Mouse (Mus musculus): ENCODE results near the gene Tnrc18. TPM values are rescaled to one million over a fixed set of nuclear protein-coding genes. Genes with fewer than 3 reads are reported as not detected.

Tnrc18 gene
- polyA plus RNA-seq, 1 experiment from 2014 or later = 47.4 TPM

GRCm38 (mm10) chr5:142723520-142724133 lies 93.8 kb downstream of the Tnrc18 start:
- H3K27me3 ChIP-seq (ENCODE audit: control insufficient read depth, insufficient read depth, low read length) = no peaks in the 10 kb centered on the region
- no peaks in the 10 kb centered on the region for H3K9me3 ChIP-seq (ENCODE audit: control insufficient read depth, low read length)
- H3K27ac ChIP-seq (replicated peaks; ENCODE audit: low read depth, low read length) = 0 out of 2 replicates have a peak overlapping the region, but pooled peaks have one; percentile 20
- H3K9ac ChIP-seq (replicated peaks; ENCODE audit: low read length) = no peak overlapping the region
- no peaks in the 10 kb centered on the region for H3K4me1 ChIP-seq (ENCODE audit: control insufficient read depth, insufficient read depth, low read length)
- peak; percentile 87 for DNase-seq
- no peak overlapping the region for H3K4me3 ChIP-seq (replicated peaks; ENCODE audit: low read depth, low read length)
- 23% methylated on average over 7 of the region's 7 CpGs for WGBS
- H3K4me2 ChIP-seq (ENCODE audit: low read length) = no peak overlapping the region
- peak; percentile 67 for ATAC-seq (ENCODE audit: low FRiP score, low TSS enrichment)
- peaks cover 67% of the 10 kb centered on the region for H3K36me3 ChIP-seq (ENCODE audit: control insufficient read depth, insufficient read depth, low read length)

GRCm38 (mm10) chr5:142719897-142720296 lies 97.6 kb downstream of the Tnrc18 start:
- peaks cover 50% of the 10 kb centered on the region for H3K36me3 ChIP-seq (ENCODE audit: control insufficient read depth, insufficient read depth, low read length)
- no peak for ATAC-seq (ENCODE audit: low FRiP score, low TSS enrichment)

GRCm38 (mm10) chr5:142718486-142718885 lies 99.0 kb downstream of the Tnrc18 start:
- Histone ChIP-seq H3K9me3 (ENCODE audit: control insufficient read depth, low read length) (no peaks in the 10 kb centered on the region), H3K4me1 (ENCODE audit: control insufficient read depth, insufficient read depth, low read length) (no peaks in the 10 kb centered on the region), H3K4me3 (replicated peaks; ENCODE audit: low read depth, low read length) (no peak overlapping the region), H3K9ac (replicated peaks; ENCODE audit: low read length) (no peak overlapping the region), H3K4me2 (ENCODE audit: low read length) (no peak overlapping the region), H3K27ac (replicated peaks; ENCODE audit: low read depth, low read length) (no peak overlapping the region), H3K36me3 (ENCODE audit: control insufficient read depth, insufficient read depth, low read length) (peaks cover 64% of the 10 kb centered on the region), H3K27me3 (ENCODE audit: control insufficient read depth, insufficient read depth, low read length) (no peaks in the 10 kb centered on the region)
- no peak for ATAC-seq (ENCODE audit: low FRiP score, low TSS enrichment)
- DNase-seq = no peak
- 74% methylated on average over 25 of the region's 25 CpGs for WGBS

More at GRCm38 (mm10) chr5:142719897-142720296, 97.6 kb downstream of the Tnrc18 start:
- H3K4me2 ChIP-seq (ENCODE audit: low read length) = no peak overlapping the region
- H3K27me3 ChIP-seq (ENCODE audit: control insufficient read depth, insufficient read depth, low read length) = no peaks in the 10 kb centered on the region
- no peak for DNase-seq
- H3K9ac ChIP-seq (replicated peaks; ENCODE audit: low read length) = no peak overlapping the region
- no peak overlapping the region for H3K27ac ChIP-seq (replicated peaks; ENCODE audit: low read depth, low read length)
- no peaks in the 10 kb centered on the region for H3K9me3 ChIP-seq (ENCODE audit: control insufficient read depth, low read length)
- no peak overlapping the region for H3K4me3 ChIP-seq (replicated peaks; ENCODE audit: low read depth, low read length)
- WGBS = 92% methylated on average over 13 of the region's 13 CpGs
- H3K4me1 ChIP-seq (ENCODE audit: control insufficient read depth, insufficient read depth, low read length) = no peaks in the 10 kb centered on the region

- peak; percentile 89 for DNase-seq
- Histone ChIP-seq H3K27me3 (ENCODE audit: control insufficient read depth, insufficient read depth, low read length) (no peaks in the 10 kb centered on the region), H3K9ac (replicated peaks; ENCODE audit: low read length) (no peak overlapping the region), H3K27ac (replicated peaks; ENCODE audit: low read depth, low read length) (no peak overlapping the region), H3K4me1 (ENCODE audit: control insufficient read depth, insufficient read depth, low read length) (no peaks in the 10 kb centered on the region), H3K4me3 (replicated peaks; ENCODE audit: low read depth, low read length) (no peak overlapping the region), H3K9me3 (ENCODE audit: control insufficient read depth, low read length) (no peaks in the 10 kb centered on the region), H3K4me2 (ENCODE audit: low read length) (no peak overlapping the region), H3K36me3 (ENCODE audit: control insufficient read depth, insufficient read depth, low read length) (peaks cover 65% of the 10 kb centered on the region)
- WGBS = 28% methylated on average over 4 of the region's 4 CpGs
- ATAC-seq (ENCODE audit: low FRiP score, low TSS enrichment) = no peak
Measured at GRCm38 (mm10) chr5:142718037-142718436, 99.4 kb downstream of the Tnrc18 start.

GRCm38 (mm10) chr5:142716056-142716455 lies 101.4 kb downstream of the Tnrc18 start:
- no peak overlapping the region for H3K27ac ChIP-seq (replicated peaks; ENCODE audit: low read depth, low read length)
- no peak overlapping the region for H3K9ac ChIP-seq (replicated peaks; ENCODE audit: low read length)
- H3K36me3 ChIP-seq (ENCODE audit: control insufficient read depth, insufficient read depth, low read length) = peaks cover 65% of the 10 kb centered on the region
- DNase-seq (no peak), ATAC-seq (ENCODE audit: low FRiP score, low TSS enrichment) (no peak)
- H3K9me3 ChIP-seq (ENCODE audit: control insufficient read depth, low read length) = no peaks in the 10 kb centered on the region
- H3K27me3 ChIP-seq (ENCODE audit: control insufficient read depth, insufficient read depth, low read length) = no peaks in the 10 kb centered on the region
- no peaks in the 10 kb centered on the region for H3K4me1 ChIP-seq (ENCODE audit: control insufficient read depth, insufficient read depth, low read length)
- no peak overlapping the region for H3K4me3 ChIP-seq (replicated peaks; ENCODE audit: low read depth, low read length)
- WGBS = 85% methylated on average over 6 of the region's 6 CpGs
- no peak overlapping the region for H3K4me2 ChIP-seq (ENCODE audit: low read length)

GRCm38 (mm10) chr5:142715059-142715458 lies 102.4 kb downstream of the Tnrc18 start:
- WGBS = 87% methylated on average over 9 of the region's 9 CpGs
- ATAC-seq (ENCODE audit: low FRiP score, low TSS enrichment) = no peak
- Histone ChIP-seq H3K9ac (replicated peaks; ENCODE audit: low read length) (no peak overlapping the region), H3K4me2 (ENCODE audit: low read length) (no peak overlapping the region), H3K9me3 (ENCODE audit: control insufficient read depth, low read length) (no peaks in the 10 kb centered on the region), H3K27me3 (ENCODE audit: control insufficient read depth, insufficient read depth, low read length) (no peaks in the 10 kb centered on the region), H3K36me3 (ENCODE audit: control insufficient read depth, insufficient read depth, low read length) (peaks cover 70% of the 10 kb centered on the region), H3K27ac (replicated peaks; ENCODE audit: low read depth, low read length) (no peak overlapping the region), H3K4me3 (replicated peaks; ENCODE audit: low read depth, low read length) (no peak overlapping the region), H3K4me1 (ENCODE audit: control insufficient read depth, insufficient read depth, low read length) (no peaks in the 10 kb centered on the region)
- no peak for DNase-seq

- WGBS = 93% methylated on average over 10 of the region's 10 CpGs
- no peaks in the 10 kb centered on the region for H3K27me3 ChIP-seq (ENCODE audit: control insufficient read depth, insufficient read depth, low read length)
- ATAC-seq (ENCODE audit: low FRiP score, low TSS enrichment) (no peak), DNase-seq (no peak)
- H3K36me3 ChIP-seq (ENCODE audit: control insufficient read depth, insufficient read depth, low read length) = peaks cover 72% of the 10 kb centered on the region
- no peak overlapping the region for H3K4me2 ChIP-seq (ENCODE audit: low read length)
- H3K9me3 ChIP-seq (ENCODE audit: control insufficient read depth, low read length) = no peaks in the 10 kb centered on the region
- H3K4me1 ChIP-seq (ENCODE audit: control insufficient read depth, insufficient read depth, low read length) = no peaks in the 10 kb centered on the region
- no peak overlapping the region for H3K4me3 ChIP-seq (replicated peaks; ENCODE audit: low read depth, low read length)
- H3K27ac ChIP-seq (replicated peaks; ENCODE audit: low read depth, low read length) = no peak overlapping the region
- no peak overlapping the region for H3K9ac ChIP-seq (replicated peaks; ENCODE audit: low read length)
Measured at GRCm38 (mm10) chr5:142713966-142714365, 103.5 kb downstream of the Tnrc18 start.

GRCm38 (mm10) chr5:142712373-142712772 lies 105.1 kb downstream of the Tnrc18 start:
- no peak for ATAC-seq (ENCODE audit: low FRiP score, low TSS enrichment)
- 88% methylated on average over 5 of the region's 5 CpGs for WGBS

GRCm38 (mm10) chr5:142709436-142709835 lies 108.0 kb downstream of the Tnrc18 start:
- H3K9me3 ChIP-seq (ENCODE audit: control insufficient read depth, low read length) = no peaks in the 10 kb centered on the region
- no peaks in the 10 kb centered on the region for H3K27me3 ChIP-seq (ENCODE audit: control insufficient read depth, insufficient read depth, low read length)
- DNase-seq = no peak
- no peak overlapping the region for H3K4me2 ChIP-seq (ENCODE audit: low read length)
- no peak overlapping the region for H3K27ac ChIP-seq (replicated peaks; ENCODE audit: low read depth, low read length)
- no peak overlapping the region for H3K9ac ChIP-seq (replicated peaks; ENCODE audit: low read length)
- WGBS = 87% methylated on average over 7 of the region's 7 CpGs
- no peak overlapping the region for H3K4me3 ChIP-seq (replicated peaks; ENCODE audit: low read depth, low read length)
- H3K4me1 ChIP-seq (ENCODE audit: control insufficient read depth, insufficient read depth, low read length) = no peaks in the 10 kb centered on the region
- H3K36me3 ChIP-seq (ENCODE audit: control insufficient read depth, insufficient read depth, low read length) = peaks cover 66% of the 10 kb centered on the region
- no peak for ATAC-seq (ENCODE audit: low FRiP score, low TSS enrichment)

More at GRCm38 (mm10) chr5:142712373-142712772, 105.1 kb downstream of the Tnrc18 start:
- Histone ChIP-seq H3K4me2 (ENCODE audit: low read length) (no peak overlapping the region), H3K27me3 (ENCODE audit: control insufficient read depth, insufficient read depth, low read length) (no peaks in the 10 kb centered on the region), H3K9me3 (ENCODE audit: control insufficient read depth, low read length) (no peaks in the 10 kb centered on the region), H3K4me3 (replicated peaks; ENCODE audit: low read depth, low read length) (no peak overlapping the region), H3K9ac (replicated peaks; ENCODE audit: low read length) (no peak overlapping the region), H3K36me3 (ENCODE audit: control insufficient read depth, insufficient read depth, low read length) (peaks cover 76% of the 10 kb centered on the region), H3K4me1 (ENCODE audit: control insufficient read depth, insufficient read depth, low read length) (no peaks in the 10 kb centered on the region), H3K27ac (replicated peaks; ENCODE audit: low read depth, low read length) (no peak overlapping the region)
- no peak for DNase-seq
